Mouse (Mus musculus) MEL (cell line): Measurements from ENCODE around the gene Abcb9. TPM values are rescaled to one million over a fixed set of nuclear protein-coding genes. Genes with fewer than 3 reads are reported as not detected.

ENCODE experiments used
- DNase-seq: peaks from one replicate; pipeline ENCODE4 v3.0.0; 2011; ENCODE audit warnings: low read depth, low spot score
- H3K27ac ChIP-seq: 2 replicates; pipeline ENCODE4 v1.5.1; 2012; ENCODE audit warnings: low read depth, mild to moderate bottlenecking, control low read depth, low read length, moderate library complexity; ENCODE audit not compliant: control insufficient read depth
- H3K27me3 ChIP-seq, 2 experiments: fragments of 150-350 bp in 1 of 2; sonication (generic) in 1 of 2; 2 replicates each; pipeline ENCODE4 v1.6.1; 2012; ENCODE audit warnings: low read length in 2 of 2, mild to moderate bottlenecking in 2 of 2, improper control_type of control experiment in 1 of 2, moderate library complexity in 1 of 2; ENCODE audit not compliant: insufficient read depth in 2 of 2, control insufficient read depth in 1 of 2
- H3K36me3 ChIP-seq, 2 experiments: 2 replicates each; pipeline ENCODE4 v1.6.1; 2012 to 2014; ENCODE audit warnings: low read length in 2 of 2, improper control_type of control experiment in 1 of 2, inconsistent platforms in 1 of 2, mild to moderate bottlenecking in 1 of 2; ENCODE audit not compliant: insufficient read depth in 2 of 2, control insufficient read depth in 1 of 2
- H3K4me1 ChIP-seq, 2 experiments: fragments of 150-350 bp in 1 of 2; sonication (generic) in 1 of 2; 2 replicates each; pipeline ENCODE4 v1.6.1; 2012; ENCODE audit warnings: low read length in 2 of 2, improper control_type of control experiment in 1 of 2, mild to moderate bottlenecking in 1 of 2; ENCODE audit not compliant: insufficient read depth in 2 of 2, control insufficient read depth in 1 of 2
- H3K4me3 ChIP-seq, 2 experiments: fragments of 150-350 bp in 1 of 2; sonication (generic) in 1 of 2; 2 replicates each; pipeline ENCODE4 v1.5.1; 2012; ENCODE audit warnings: low read depth in 2 of 2, low read length in 2 of 2, mild to moderate bottlenecking in 2 of 2, moderate library complexity in 2 of 2, control low read depth in 1 of 2, improper control_type of control experiment in 1 of 2; ENCODE audit not compliant: control insufficient read depth in 1 of 2, insufficient read depth in 1 of 2
- H3K79me2 ChIP-seq: 2 replicates; pipeline ENCODE4 v1.6.1; 2012; ENCODE audit warnings: mild to moderate bottlenecking, low read length, moderate library complexity; ENCODE audit not compliant: control insufficient read depth, poor library complexity, insufficient read depth
- H3K9ac ChIP-seq: 2 replicates; pipeline ENCODE4 v1.6.1; 2012; ENCODE audit warnings: low read depth, mild to moderate bottlenecking, control low read depth, low read length, moderate library complexity; ENCODE audit not compliant: control insufficient read depth, poor library complexity, severe bottlenecking
- H3K9me3 ChIP-seq: fragments of 150-350 bp; sonication (generic); replicated peaks from 2 replicates; pipeline ENCODE4 v1.6.1; 2012; ENCODE audit warnings: mild to moderate bottlenecking, low read length, improper control_type of control experiment, moderate library complexity; ENCODE audit not compliant: insufficient read depth
- BHLHE40 ChIP-seq: IDR thresholded peaks from 2 replicates; pipeline ENCODE4 v1.6.1; 2012; ENCODE audit warnings: low read depth, mild to moderate bottlenecking, inconsistent platforms, low read length, improper control_type of control experiment, borderline replicate concordance
- CTCF ChIP-seq, 3 experiments: IDR thresholded peaks in 2 of 3; conservative IDR thresholded peaks in 1 of 3; 2 replicates each; pipeline ENCODE4 v1.5.1; 2011 to 2012; ENCODE audit warnings: low read length in 3 of 3, low read depth in 2 of 3, mild to moderate bottlenecking in 2 of 3, improper control_type of control experiment in 1 of 3, inconsistent platforms in 1 of 3, mixed read lengths in 1 of 3, moderate library complexity in 1 of 3; ENCODE audit not compliant: control insufficient read depth in 1 of 3, insufficient read depth in 1 of 3, poor library complexity in 1 of 3, severe bottlenecking in 1 of 3
- ETS1 ChIP-seq: IDR thresholded peaks from 2 replicates; pipeline ENCODE4 v1.6.1; 2012; ENCODE audit warnings: low read depth, mild to moderate bottlenecking, inconsistent platforms, low read length, improper control_type of control experiment, moderate library complexity
- GABPA ChIP-seq: IDR thresholded peaks from 2 replicates; pipeline ENCODE4 v1.6.1; 2012; ENCODE audit warnings: low read depth, mild to moderate bottlenecking, inconsistent platforms, low read length, improper control_type of control experiment, moderate library complexity
- GATA1 ChIP-seq: IDR thresholded peaks from 2 replicates; pipeline ENCODE4 v1.6.1; 2011; ENCODE audit warnings: low read depth, low read length, improper control_type of control experiment
- MAZ ChIP-seq: IDR thresholded peaks from 2 replicates; pipeline ENCODE4 v1.6.1; 2012; ENCODE audit warnings: low read depth, mild to moderate bottlenecking, inconsistent platforms, low read length, improper control_type of control experiment
- MXI1 ChIP-seq: IDR thresholded peaks from 2 replicates; pipeline ENCODE4 v1.6.1; 2011; ENCODE audit warnings: mild to moderate bottlenecking, low read depth, low read length, improper control_type of control experiment
- MYC ChIP-seq: IDR thresholded peaks from 2 replicates; pipeline ENCODE4 v1.6.1; 2011; ENCODE audit warnings: low read depth, mild to moderate bottlenecking, low read length, improper control_type of control experiment, moderate library complexity
- POLR2A ChIP-seq, 2 experiments: IDR thresholded peaks; 2 replicates each; pipeline ENCODE4 v1.6.1; 2011 to 2012; ENCODE audit warnings: low read length in 2 of 2, mild to moderate bottlenecking in 2 of 2, control low read depth in 1 of 2, improper control_type of control experiment in 1 of 2, low read depth in 1 of 2, moderate library complexity in 1 of 2; ENCODE audit not compliant: control insufficient read depth in 1 of 2, insufficient read depth in 1 of 2, poor library complexity in 1 of 2
- RAD21 ChIP-seq: IDR thresholded peaks from 2 replicates; pipeline ENCODE4 v1.6.1; 2011; ENCODE audit warnings: mild to moderate bottlenecking, low read depth, low read length, improper control_type of control experiment
- SMC3 ChIP-seq: IDR thresholded peaks from 2 replicates; pipeline ENCODE4 v1.6.1; 2011; ENCODE audit warnings: low read depth, low read length, improper control_type of control experiment
- TAL1 ChIP-seq: IDR thresholded peaks from 2 replicates; pipeline ENCODE4 v1.6.1; 2012; ENCODE audit warnings: mild to moderate bottlenecking, inconsistent platforms, low read length, moderate library complexity, mixed read lengths
- TBP ChIP-seq: IDR thresholded peaks from 2 replicates; pipeline ENCODE4 v1.8.0; 2011; ENCODE audit warnings: low read depth, low read length, improper control_type of control experiment
- UBTF ChIP-seq: IDR thresholded peaks from 2 replicates; pipeline ENCODE4 v1.6.1; 2012; ENCODE audit warnings: low read depth, mild to moderate bottlenecking, inconsistent platforms, low read length, improper control_type of control experiment, moderate library complexity, borderline replicate concordance; ENCODE audit not compliant: insufficient read depth
- ZC3H11A ChIP-seq: IDR thresholded peaks from 2 replicates; pipeline ENCODE4 v1.6.1; 2012; ENCODE audit warnings: low read depth, mild to moderate bottlenecking, inconsistent platforms, low read length, improper control_type of control experiment
- ZKSCAN1 ChIP-seq: IDR thresholded peaks from 2 replicates; pipeline ENCODE4 v1.6.1; 2012; ENCODE audit warnings: low read depth, mild to moderate bottlenecking, inconsistent platforms, low read length, improper control_type of control experiment, moderate library complexity
- ZMIZ1 ChIP-seq: IDR thresholded peaks from 2 replicates; pipeline ENCODE4 v1.6.1; 2012; ENCODE audit warnings: low read depth, mild to moderate bottlenecking, inconsistent platforms, low read length, improper control_type of control experiment, moderate library complexity
- ZNF384 ChIP-seq: IDR thresholded peaks from 2 replicates; pipeline ENCODE4 v1.6.1; 2012; ENCODE audit warnings: low read depth, mild to moderate bottlenecking, inconsistent platforms, low read length, improper control_type of control experiment
- polyA plus RNA-seq, 2 experiments: library from polyadenylated mRNA; stranded (reverse) in 1 of 2; unstranded in 1 of 2; fragments of >175 nt in 1 of 2; fragments of >200 nt in 1 of 2; gene quantifications; 2 replicates each; pipeline versions ENCODE4 v1.2.1 to v1.2.4; 2012; ENCODE audit warnings: low replicate concordance in 2 of 2, low read depth in 1 of 2; ENCODE audit not compliant: insufficient read length in 2 of 2, insufficient read depth in 1 of 2, missing spikeins in 1 of 2
- total RNA-seq: library from RNA; depleted of rRNA; stranded (reverse); fragments of 300-350 nt; gene quantifications from 2 replicates; pipeline ENCODE4 v1.2.3, GENCODE M21; 2012

Gene Abcb9
- total and polyA plus RNA-seq, 3 experiments = 2.4 to 8.1 TPM; not detected in 1

- Histone ChIP-seq H3K36me3 (peaks cover 0 to 18% of the 10 kb centered on the region in 2 experiments; a peak in 2 of 4 replicates), H3K27ac (no peak overlapping the region), H3K4me1 (peaks cover 7 to 23% of the 10 kb centered on the region in 2 experiments), H3K4me3 (no peak overlapping the region), H3K9ac (no peak overlapping the region), H3K79me2 (peaks cover 15% of the 10 kb centered on the region), H3K27me3 (no peaks in the 10 kb centered on the region), H3K9me3 (no peaks in the 10 kb centered on the region)
- DNase-seq = no peak
- TF ChIP-seq MAZ (no peak), GATA1 (no peak), ZKSCAN1 (no peak), UBTF (no peak), TAL1 (no peak), SMC3 (no peak), BHLHE40 (no peak), MYC (no peak), POLR2A (IDR thresholded peaks at IDR 0.05; ENCODE audit: control insufficient read depth in 1 of 2, insufficient read depth in 1 of 2, low read depth in 1 of 2, low read length in 2 of 2, poor library complexity in 1 of 2) (no peak), ETS1 (no peak), MXI1 (no peak), RAD21 (no peak), ZMIZ1 (no peak), ZC3H11A (no peak), GABPA (no peak), CTCF (IDR thresholded peaks at IDR 0.05 in 2 of 3, conservative IDR thresholded peaks at IDR 0.05 in 1 of 3; ENCODE audit: control insufficient read depth in 1 of 3, insufficient read depth in 1 of 3, low read depth in 2 of 3, low read length in 3 of 3, poor library complexity in 1 of 3, severe bottlenecking in 1 of 3) (no peak)
Measured at GRCm38 (mm10) chr5:124035406-124035805, 60.2 kb downstream of the Abcb9 start.

GRCm38 (mm10) chr5:124034471-124034870 is 61.1 kb downstream of the Abcb9 start:
- Histone ChIP-seq H3K36me3 (peaks cover 2 to 22% of the 10 kb centered on the region in 2 experiments; a peak in 3 of 4 replicates), H3K9me3 (no peaks in the 10 kb centered on the region), H3K9ac (no peak overlapping the region), H3K27me3 (no peaks in the 10 kb centered on the region), H3K79me2 (peaks cover 24% of the 10 kb centered on the region), H3K4me3 (no peak overlapping the region), H3K4me1 (peaks cover 7 to 27% of the 10 kb centered on the region in 2 experiments), H3K27ac (no peak overlapping the region)
- no peak for TF ChIP-seq TBP
- TF ChIP-seq ZNF384 = no peak
- TF ChIP-seq ZKSCAN1 = no peak
- no peak for DNase-seq
